Mouse (Mus musculus): ENCODE measurements around the gene Gm21882.
"Not testable (repeated sequence)": the region's sequence is repeated elsewhere in the genome, so short reads cannot be mapped to it uniquely, and the experiment has no call there.

The Gm21882 gene

DNA sequence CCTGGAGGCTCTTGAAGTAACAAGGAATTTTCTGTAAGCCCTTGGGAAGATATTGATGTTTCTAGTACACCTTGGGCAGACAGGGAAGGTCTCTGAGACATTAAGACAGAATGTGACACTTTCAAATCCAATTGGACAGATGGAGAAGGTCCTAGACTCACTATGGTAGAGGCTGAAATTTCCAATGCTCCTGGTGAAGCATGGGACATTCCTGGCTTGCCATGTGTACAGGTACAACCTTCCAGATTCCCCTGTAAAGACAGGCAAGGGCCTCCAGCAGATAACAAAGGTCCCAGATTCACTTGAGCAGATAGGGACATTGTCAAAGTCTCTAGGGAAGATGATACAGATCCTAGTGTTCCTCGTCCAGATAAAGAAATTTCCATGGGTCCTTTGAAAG, at the start of gene Gm21882:
Gene Gm21882, minus strand, starts transcription at position 101 of the 400 bp plus-strand sequence.
- not testable (repeated sequence) for DNase-seq (ENCODE audit: low spot score in 2 of 2)

All from right cerebral cortex, postnatal 10 days (tissue).